Mouse (Mus musculus) CH12.LX (cell line): ENCODE measurements at regions not wholly inside any gene's neighbourhood (a gene's known extent, or its start where the extent isn't known, plus 50 kb on each side); places are given as distances from the start of the nearest gene placed in this dataset.

Experiments used
- JUN ChIP-seq: IDR thresholded peaks from 2 replicates; pipeline ENCODE4 v1.6.1; 2011; ENCODE audit warnings: low read depth, mild to moderate bottlenecking, low read length, improper control_type of control experiment, moderate library complexity; ENCODE audit not compliant: insufficient read depth
- POLR2A ChIP-seq: IDR thresholded peaks from 2 replicates; pipeline ENCODE4 v1.6.1; 2011; ENCODE audit warnings: low read depth, mild to moderate bottlenecking, improper control_type of control experiment, low read length
- TBP ChIP-seq: conservative IDR thresholded peaks from 2 replicates; pipeline ENCODE4 v1.6.1; 2011; ENCODE audit warnings: low read depth, low read length, improper control_type of control experiment

GRCm38 (mm10) chrX:167031543-167031942 lies 177.6 kb downstream of the Tmsb4x start:
- TF ChIP-seq POLR2A (no peak), TBP (no peak), JUN (no peak)
